Mouse (Mus musculus) stomach, embryonic 15.5 days (tissue): ENCODE measurements around the gene Prrt3. TPM values are rescaled to one million over a fixed set of nuclear protein-coding genes. Genes with fewer than 3 reads are reported as not detected.

Source experiments
- ATAC-seq: fragments of 200-750 bp; cut with Nextera tagmentation; 2 replicates; pipeline ENCODE4 v1.8.0; 2017; ENCODE audit warnings: low read depth, moderate number of reproducible peaks, moderate TSS enrichment; ENCODE audit not compliant: insufficient read depth, low FRiP score
- H3K27ac ChIP-seq: fragments of 300-500 bp; sonication (generic); 2 replicates; pipeline ENCODE4 v1.5.1; 2015; ENCODE audit warnings: mild to moderate bottlenecking, inconsistent platforms
- H3K27me3 ChIP-seq: fragments of 300-500 bp; sonication (generic); replicated peaks from 2 replicates; pipeline ENCODE4 v1.6.1; 2015; ENCODE audit warnings: inconsistent platforms
- H3K36me3 ChIP-seq: fragments of 300-500 bp; sonication (generic); 2 replicates; pipeline ENCODE4 v1.6.1; 2015; ENCODE audit warnings: inconsistent platforms
- H3K4me1 ChIP-seq: fragments of 300-500 bp; sonication (generic); 2 replicates; pipeline ENCODE4 v1.6.1; 2015; ENCODE audit warnings: inconsistent platforms
- H3K4me2 ChIP-seq: fragments of 300-500 bp; sonication (generic); 2 replicates; pipeline ENCODE4 v1.6.1; 2015; ENCODE audit warnings: mild to moderate bottlenecking, inconsistent platforms
- H3K4me3 ChIP-seq: fragments of 300-500 bp; sonication (generic); replicated peaks from 2 replicates; pipeline ENCODE4 v1.5.1; 2015; ENCODE audit warnings: inconsistent platforms
- H3K9ac ChIP-seq: fragments of 300-500 bp; sonication (generic); 2 replicates; pipeline ENCODE4 v1.6.1; 2015; ENCODE audit warnings: inconsistent platforms
- H3K9me3 ChIP-seq: fragments of 300-500 bp; sonication (generic); 2 replicates; pipeline ENCODE4 v1.6.1; 2016; ENCODE audit warnings: inconsistent platforms
- whole genome bisulfite sequencing: fragments of 180-500 bp; shearing (Covaris S2); methylation state at CpG from one replicate; pipeline ENCODE4 v1.1.7; 2015; 5-methylcytosine and 5-hydroxymethylcytosine counted together
- polyA plus RNA-seq: library from polyadenylated mRNA; unstranded; fragments of >200 nt; fragmentation: Nextera tagmentation; extraction: Ambion mirVana; gene quantifications from 2 replicates; pipeline ENCODE4 v1.2.1, GENCODE M21; 2015

Prrt3 gene
- polyA plus RNA-seq, 1 experiment from 2014 or later = 0.40 TPM

DNA sequence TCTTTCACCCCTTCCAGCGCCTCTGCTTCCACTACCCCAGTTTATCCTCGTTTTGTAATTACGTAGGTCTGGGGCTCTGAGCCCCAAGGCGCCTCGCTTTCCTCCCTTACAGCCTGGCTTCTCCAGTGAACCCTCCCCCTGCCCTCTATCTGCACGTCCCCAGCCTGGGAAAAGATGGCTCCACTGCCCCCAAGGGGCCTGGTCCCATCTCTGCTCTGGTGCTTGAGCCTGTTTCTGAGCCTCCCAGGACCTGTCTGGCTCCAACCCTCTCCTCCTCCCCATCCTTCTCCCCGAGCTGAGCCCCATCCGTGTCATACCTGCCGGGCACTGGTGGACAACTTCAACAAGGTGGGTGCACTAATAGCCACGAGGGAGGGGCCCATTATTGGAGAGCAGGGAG lies 18.0 kb downstream of the Prrt3 start:
- WGBS = 9% methylated on average over 10 of the region's 10 CpGs
- Histone ChIP-seq H3K9ac (peak overlapping the region; percentile 35), H3K4me1 (peaks cover 15% of the 10 kb centered on the region), H3K9me3 (no peaks in the 10 kb centered on the region), H3K4me3 (peak overlapping the region; percentile 55), H3K4me2 (peak overlapping the region; percentile 89), H3K36me3 (no peaks in the 10 kb centered on the region), H3K27ac (peak overlapping the region; percentile 78), H3K27me3 (peaks cover 23% of the 10 kb centered on the region; the same call in 1 of the 2 replicates)
- ATAC-seq = peak; percentile 20; the same call in 1 of the 2 replicates

DNA sequence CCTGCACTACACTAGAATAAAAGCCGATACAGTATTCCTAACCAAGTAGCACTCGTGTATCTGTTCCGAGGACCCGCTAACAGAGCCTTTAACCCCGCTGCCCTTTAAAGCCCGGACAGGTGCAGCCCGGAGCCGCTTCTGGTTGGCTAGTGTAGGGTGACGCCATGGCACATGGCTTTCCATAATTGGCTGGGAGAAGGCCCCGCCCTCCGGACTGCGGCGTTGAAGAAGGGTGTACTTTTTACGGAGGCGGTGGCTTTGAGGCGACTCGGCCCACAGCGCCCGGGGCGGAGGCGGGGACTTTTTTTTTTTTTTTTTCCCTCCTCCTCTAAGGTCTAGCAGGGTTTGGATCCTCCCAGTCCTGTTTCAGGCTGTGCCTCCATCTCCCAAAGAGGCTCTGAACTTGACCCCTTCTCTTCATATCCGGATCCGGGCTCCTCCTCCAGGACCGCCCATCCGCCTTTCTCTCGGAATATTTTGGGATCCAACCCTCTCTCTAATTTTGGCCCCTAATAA lies 18.6 kb downstream of the Prrt3 start, which contains the start of gene Creld1:
Gene Creld1 (plus strand): TSS at position 198 of the 516 bp plus-strand sequence.
- ATAC-seq = peak; percentile 96
- peaks cover 15% of the 10 kb centered on the region for H3K4me1 ChIP-seq
- under 1% methylated on average over 26 of the region's 26 CpGs for WGBS
- peak within 1 kb of the TSS; percentile 89 for H3K4me2 ChIP-seq
- H3K9me3 ChIP-seq = no peaks in the 10 kb centered on the region
- H3K9ac ChIP-seq = peak within 1 kb of the TSS; percentile 44
- H3K27ac ChIP-seq = peak within 1 kb of the TSS; percentile 80
- peak within 1 kb of the TSS; percentile 55 for H3K4me3 ChIP-seq
- peaks cover 23% of the 10 kb centered on the region; the same call in 1 of the 2 replicates for H3K27me3 ChIP-seq
- no peaks in the 10 kb centered on the region for H3K36me3 ChIP-seq

DNA sequence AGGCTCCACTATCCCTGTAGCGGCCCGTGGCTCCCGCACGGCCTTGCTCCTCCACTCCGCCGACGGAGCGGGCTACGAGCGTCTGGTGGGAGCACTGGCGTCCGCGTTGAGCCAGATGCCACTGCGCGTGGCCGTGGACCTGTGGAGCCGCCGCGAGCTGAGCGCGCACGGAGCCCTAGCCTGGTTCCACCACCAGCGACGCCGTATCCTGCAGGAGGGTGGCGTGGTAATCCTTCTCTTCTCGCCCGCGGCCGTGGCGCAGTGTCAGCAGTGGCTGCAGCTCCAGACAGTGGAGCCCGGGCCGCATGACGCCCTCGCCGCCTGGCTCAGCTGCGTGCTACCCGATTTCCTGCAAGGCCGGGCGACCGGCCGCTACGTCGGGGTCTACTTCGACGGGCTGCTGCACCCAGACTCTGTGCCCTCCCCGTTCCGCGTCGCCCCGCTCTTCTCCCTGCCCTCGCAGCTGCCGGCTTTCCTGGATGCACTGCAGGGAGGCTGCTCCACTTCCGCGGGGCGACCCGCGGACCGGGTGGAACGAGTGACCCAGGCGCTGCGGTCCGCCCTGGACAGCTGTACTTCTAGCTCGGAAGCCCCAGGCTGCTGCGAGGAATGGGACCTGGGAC lies 19.1 kb downstream of the Prrt3 start:
- peak overlapping the region; percentile 89 for H3K4me2 ChIP-seq
- peak overlapping the region; percentile 55 for H3K4me3 ChIP-seq
- peak overlapping the region; percentile 80 for H3K27ac ChIP-seq
- peaks cover 23% of the 10 kb centered on the region; the same call in 1 of the 2 replicates for H3K27me3 ChIP-seq
- ATAC-seq = peak; percentile 24
- no peaks in the 10 kb centered on the region for H3K9me3 ChIP-seq
- peaks cover 15% of the 10 kb centered on the region for H3K4me1 ChIP-seq
- H3K9ac ChIP-seq = peak overlapping the region; percentile 44
- H3K36me3 ChIP-seq = no peaks in the 10 kb centered on the region
- 2% methylated on average over 65 of the region's 65 CpGs for WGBS

DNA sequence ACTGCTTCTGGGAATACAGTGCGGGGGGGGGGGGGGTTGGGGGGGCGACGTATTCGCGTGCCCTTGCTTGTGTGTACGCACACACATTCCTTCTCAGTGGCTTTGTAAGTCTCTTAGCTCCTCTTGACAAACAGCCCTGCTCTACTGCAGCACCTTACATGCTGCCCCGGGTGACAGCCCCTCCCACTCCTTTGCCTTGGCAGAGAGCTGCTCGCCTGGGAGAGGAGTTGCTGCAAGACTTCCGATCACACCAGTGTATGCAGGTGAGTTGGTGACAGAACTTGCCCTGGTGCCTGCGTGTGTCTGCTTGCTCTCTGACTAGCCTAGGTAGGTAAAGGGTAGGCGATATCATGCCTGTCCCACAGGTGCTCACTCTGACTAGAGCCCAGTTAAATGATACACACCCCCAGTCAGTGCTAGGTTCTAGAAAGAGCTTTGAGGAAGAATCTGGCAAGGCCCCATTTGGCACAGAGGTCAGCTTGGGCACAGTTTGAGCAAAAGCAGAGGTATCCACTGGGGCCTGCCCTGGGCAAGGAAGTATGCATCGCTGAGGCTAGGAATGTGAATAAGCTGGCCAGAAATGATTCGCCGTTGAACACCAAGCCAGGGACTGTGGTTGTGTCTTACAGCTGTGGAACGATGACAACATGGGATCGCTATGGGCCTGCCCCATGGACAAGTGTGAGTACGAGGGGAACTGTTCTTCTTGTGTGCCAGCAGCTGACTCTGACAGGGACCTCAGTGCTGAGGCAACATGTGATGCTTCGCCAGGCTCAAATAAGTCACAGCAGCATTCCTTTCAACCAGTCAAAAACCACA lies 21.0 kb downstream of the Prrt3 start:
- Histone ChIP-seq H3K4me2 (no peak overlapping the region), H3K9me3 (no peaks in the 10 kb centered on the region), H3K36me3 (no peaks in the 10 kb centered on the region), H3K9ac (no peak overlapping the region), H3K4me3 (no peak overlapping the region), H3K27ac (peak overlapping the region; percentile 35; the same call in 1 of the 2 replicates), H3K4me1 (peaks cover 15% of the 10 kb centered on the region), H3K27me3 (peaks cover 23% of the 10 kb centered on the region; the same call in 1 of the 2 replicates)
- 56% methylated on average over 18 of the region's 18 CpGs for whole genome bisulfite sequencing
- no peak for ATAC-seq

DNA sequence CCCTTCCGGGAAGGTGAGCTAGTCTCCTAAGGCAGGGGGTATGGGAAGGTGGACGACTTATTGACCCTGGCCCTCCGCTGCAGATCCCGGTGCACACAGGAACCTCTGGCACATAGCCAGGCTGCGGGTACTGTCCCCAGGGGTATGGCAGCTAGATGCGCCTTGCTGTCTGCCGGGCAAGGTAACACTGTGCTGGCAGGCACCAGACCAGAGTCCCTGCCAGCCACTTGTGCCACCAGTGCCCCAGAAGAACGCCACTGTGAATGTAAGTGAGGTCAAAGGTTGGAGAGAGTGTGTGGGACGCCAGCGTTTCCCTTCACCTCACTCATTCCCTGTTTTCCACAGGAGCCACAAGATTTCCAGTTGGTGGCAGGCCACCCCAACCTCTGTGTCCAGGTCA lies 22.8 kb downstream of the Prrt3 start:
- no peak for ATAC-seq
- 77% methylated on average over 10 of the region's 10 CpGs for WGBS
- H3K4me2 ChIP-seq = no peak overlapping the region

DNA sequence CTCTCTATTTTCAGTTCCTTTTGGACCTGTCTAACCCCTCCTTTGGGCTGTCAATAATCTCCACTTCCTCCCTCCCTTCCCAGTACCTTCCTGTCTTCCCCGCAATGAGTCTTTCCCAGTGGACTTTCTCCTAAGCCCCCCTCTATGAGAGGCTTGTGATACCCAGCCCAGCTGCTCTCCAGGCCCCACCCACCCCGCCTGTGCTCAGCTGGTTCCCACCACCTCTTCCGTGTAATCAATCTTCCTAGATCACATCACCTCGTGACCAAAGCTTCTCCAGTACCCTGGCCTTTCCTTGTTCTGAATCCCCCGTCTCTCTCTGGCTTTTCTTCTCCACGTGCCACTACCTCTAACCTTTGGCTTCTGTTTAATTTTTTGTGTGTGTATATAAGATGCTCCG lies 24.4 kb downstream of the Prrt3 start:
- Histone ChIP-seq H3K9me3 (no peaks in the 10 kb centered on the region), H3K4me2 (no peak overlapping the region), H3K4me1 (peaks cover 2% of the 10 kb centered on the region; the same call in 1 of the 2 replicates), H3K27ac (no peak overlapping the region), H3K36me3 (no peaks in the 10 kb centered on the region), H3K9ac (no peak overlapping the region), H3K4me3 (no peak overlapping the region), H3K27me3 (peaks cover 19% of the 10 kb centered on the region; the same call in 1 of the 2 replicates)
- ATAC-seq = no peak
- 17% methylated on average over 7 of the region's 7 CpGs for WGBS

More for the DNA sequence above, 22.8 kb downstream of the Prrt3 start:
- Histone ChIP-seq H3K9ac (no peak overlapping the region), H3K4me3 (no peak overlapping the region), H3K27me3 (peaks cover 23% of the 10 kb centered on the region; the same call in 1 of the 2 replicates), H3K4me1 (peaks cover 13% of the 10 kb centered on the region), H3K36me3 (no peaks in the 10 kb centered on the region), H3K9me3 (no peaks in the 10 kb centered on the region), H3K27ac (no peak overlapping the region)

DNA sequence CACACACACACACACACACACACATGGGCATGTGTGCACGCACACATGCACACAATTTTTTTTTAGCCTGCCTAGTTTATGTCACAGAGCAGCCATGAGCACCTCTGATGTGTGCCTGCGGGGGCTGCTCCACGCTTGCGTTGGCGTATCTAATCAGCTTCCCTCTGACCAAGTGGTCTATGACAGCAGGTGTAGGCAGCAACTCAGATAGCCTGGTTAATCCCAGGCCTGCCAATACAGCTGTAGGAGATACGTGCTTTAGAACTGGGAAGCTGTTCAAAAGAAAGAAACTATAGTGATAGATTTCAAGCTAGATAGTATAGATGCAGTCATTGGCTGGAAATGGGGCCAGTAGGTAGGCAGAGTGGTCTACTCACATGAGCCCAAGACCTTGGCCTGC lies 28.0 kb downstream of the Prrt3 start:
- no peak overlapping the region for H3K9ac ChIP-seq
- H3K4me2 ChIP-seq = no peak overlapping the region
- no peak for ATAC-seq
- no peak overlapping the region for H3K4me3 ChIP-seq
- no peaks in the 10 kb centered on the region for H3K9me3 ChIP-seq
- 82% methylated on average over 6 of the region's 6 CpGs for WGBS
- peaks cover 5% of the 10 kb centered on the region; the same call in 1 of the 2 replicates for H3K27me3 ChIP-seq
- no peaks in the 10 kb centered on the region for H3K36me3 ChIP-seq
- peaks cover 23% of the 10 kb centered on the region for H3K4me1 ChIP-seq
- H3K27ac ChIP-seq = no peak overlapping the region

DNA sequence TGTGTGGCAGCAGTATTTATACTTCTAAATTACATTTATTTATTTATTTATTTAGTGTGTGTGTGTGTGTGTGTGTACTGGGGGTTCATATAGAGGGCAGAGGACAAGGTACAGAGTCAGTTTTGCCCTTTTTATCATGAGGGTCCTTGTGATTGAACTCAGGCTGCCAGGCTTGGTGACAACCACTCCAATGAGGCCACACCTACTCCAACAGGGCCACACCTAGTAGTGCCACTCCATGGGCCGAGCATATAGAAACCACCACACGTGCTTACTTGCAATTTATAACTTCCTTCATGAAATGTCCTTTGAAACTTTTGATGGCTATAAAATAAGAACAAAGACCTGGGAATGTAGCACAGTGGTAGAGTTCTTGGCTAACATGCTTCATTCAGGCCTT lies 28.5 kb downstream of the Prrt3 start:
- 56% methylated on average over 2 of the region's 2 CpGs for WGBS
- H3K27me3 ChIP-seq = peaks cover 5% of the 10 kb centered on the region; the same call in 1 of the 2 replicates
- H3K36me3 ChIP-seq = no peaks in the 10 kb centered on the region
- H3K4me1 ChIP-seq = peaks cover 23% of the 10 kb centered on the region
- H3K27ac ChIP-seq = no peak overlapping the region
- no peak for ATAC-seq
- no peak overlapping the region for H3K4me3 ChIP-seq
- H3K9ac ChIP-seq = no peak overlapping the region
- H3K4me2 ChIP-seq = no peak overlapping the region
- H3K9me3 ChIP-seq = no peaks in the 10 kb centered on the region

DNA sequence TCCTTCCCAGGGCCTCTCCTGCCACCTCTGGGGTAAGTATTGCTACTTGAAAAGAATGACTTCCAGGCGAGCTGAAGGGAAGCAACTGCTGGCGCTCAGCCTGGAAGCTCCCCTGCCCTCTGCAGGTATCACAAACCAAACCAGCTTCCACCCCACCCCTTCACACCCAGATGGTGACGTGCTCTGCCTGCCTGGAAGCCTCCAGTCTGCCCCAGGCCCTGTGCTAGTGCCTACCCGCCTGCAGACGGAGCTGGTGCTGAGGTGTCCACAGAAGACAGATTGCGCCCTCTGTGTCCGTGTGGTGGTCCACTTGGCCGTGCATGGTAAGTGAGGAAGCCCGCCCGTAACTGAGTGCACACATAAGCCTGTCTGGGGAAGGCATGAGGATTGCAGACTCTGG lies 29.7 kb downstream of the Prrt3 start:
- Histone ChIP-seq H3K4me1 (peaks cover 23% of the 10 kb centered on the region), H3K4me2 (peak overlapping the region; percentile 64), H3K4me3 (peak overlapping the region; percentile 32; the same call in 1 of the 2 replicates), H3K9me3 (no peaks in the 10 kb centered on the region), H3K36me3 (no peaks in the 10 kb centered on the region), H3K9ac (no peak overlapping the region), H3K27me3 (peaks cover 5% of the 10 kb centered on the region; the same call in 1 of the 2 replicates), H3K27ac (peak overlapping the region; percentile 66; the same call in 1 of the 2 replicates)
- peak; percentile 10; the same call in 1 of the 2 replicates for ATAC-seq
- whole genome bisulfite sequencing = 61% methylated on average over 10 of the region's 10 CpGs

DNA sequence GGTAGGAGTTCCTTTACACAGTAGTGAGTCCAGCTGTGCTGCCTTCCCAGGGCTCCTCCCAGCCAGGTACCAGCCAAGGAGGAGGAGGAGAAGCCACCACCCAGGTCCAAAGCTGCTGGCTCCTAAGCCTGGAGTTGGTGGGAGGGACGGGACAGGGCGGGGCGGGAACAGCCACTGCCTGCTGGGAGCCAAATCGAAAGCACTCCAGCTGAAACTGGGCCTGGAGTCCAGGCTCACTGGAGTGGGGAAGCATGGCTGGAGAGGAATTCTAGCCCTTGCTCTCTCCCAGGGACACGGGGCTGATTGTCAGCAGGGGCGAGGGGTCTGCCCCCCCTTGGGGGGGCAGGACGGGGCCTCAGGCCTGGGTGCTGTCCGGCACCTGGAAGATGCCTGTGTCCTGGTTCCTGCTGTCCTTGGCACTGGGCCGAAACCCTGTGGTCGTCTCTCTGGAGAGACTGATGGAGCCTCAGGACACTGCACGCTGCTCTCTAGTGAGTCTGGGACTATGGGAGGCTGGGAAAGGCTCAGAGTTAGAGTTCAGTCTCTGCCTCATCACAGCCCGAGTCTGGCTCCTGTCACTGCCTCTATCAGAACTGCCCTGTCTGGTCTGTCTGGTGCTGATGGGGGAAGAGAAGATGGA lies 30.3 kb downstream of the Prrt3 start, which contains the start of gene Il17rc:
Gene Il17rc (plus strand): TSS at position 131 of the 640 bp plus-strand sequence.
- H3K27ac ChIP-seq = peak within 1 kb of the TSS; percentile 66

DNA sequence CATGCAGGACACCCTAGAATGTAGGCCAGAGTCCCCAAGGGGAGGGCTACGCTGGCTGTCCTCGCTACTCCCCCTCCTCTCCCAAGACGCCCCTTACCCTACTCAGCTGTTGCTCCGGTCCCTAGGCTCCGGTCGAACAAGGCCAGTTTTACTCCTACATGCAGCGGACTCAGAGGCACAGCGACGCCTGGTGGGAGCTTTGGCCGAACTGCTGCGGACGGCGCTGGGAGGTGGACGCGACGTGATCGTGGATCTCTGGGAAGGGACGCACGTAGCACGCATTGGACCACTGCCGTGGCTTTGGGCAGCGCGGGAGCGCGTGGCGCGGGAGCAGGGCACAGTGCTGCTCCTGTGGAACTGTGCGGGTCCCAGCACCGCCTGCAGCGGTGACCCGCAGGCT lies 32.3 kb downstream of the Prrt3 start:
- peak; percentile 64; the same call in 1 of the 2 replicates for ATAC-seq
- peaks cover 23% of the 10 kb centered on the region for H3K4me1 ChIP-seq
- peak overlapping the region; percentile 36 for H3K4me3 ChIP-seq
- no peak overlapping the region for H3K27ac ChIP-seq
- peak overlapping the region; percentile 1; the same call in 1 of the 2 replicates for H3K9ac ChIP-seq
- H3K36me3 ChIP-seq = no peaks in the 10 kb centered on the region
- no peaks in the 10 kb centered on the region for H3K9me3 ChIP-seq
- WGBS = 2% methylated on average over 31 of the region's 31 CpGs
- H3K27me3 ChIP-seq = peaks cover 5% of the 10 kb centered on the region; the same call in 1 of the 2 replicates
- H3K4me2 ChIP-seq = peak overlapping the region; percentile 76

More for the DNA sequence above, 30.3 kb downstream of the Prrt3 start, which contains the start of gene Il17rc:
- Histone ChIP-seq H3K4me2 (peak within 1 kb of the TSS; percentile 64), H3K36me3 (no peaks in the 10 kb centered on the region), H3K9me3 (no peaks in the 10 kb centered on the region), H3K4me3 (peak within 1 kb of the TSS; percentile 32), H3K27me3 (peaks cover 5% of the 10 kb centered on the region; the same call in 1 of the 2 replicates), H3K4me1 (peaks cover 23% of the 10 kb centered on the region), H3K9ac (peak within 1 kb of the TSS; percentile 45; the same call in 1 of the 2 replicates)
- peak; percentile 70 for ATAC-seq
- 22% methylated on average over 12 of the region's 12 CpGs for WGBS
